Mouse (Mus musculus) cortical plate, adult 2 months (tissue): ENCODE measurements around the gene Actl11.

ENCODE experiments used
- CTCF ChIP-seq: fragments of 200-500 bp; IDR thresholded peaks from 2 replicates; pipeline ENCODE4 v1.5.1; 2011; ENCODE audit warnings: mild to moderate bottlenecking, control low read depth, low read length; ENCODE audit not compliant: insufficient read depth; ENCODE audit errors: extremely low read depth
- POLR2A ChIP-seq: fragments of 200-500 bp; IDR thresholded peaks from 2 replicates; pipeline ENCODE4 v1.6.1; 2011; ENCODE audit warnings: mild to moderate bottlenecking, low read length, control low read depth; ENCODE audit not compliant: insufficient read depth; ENCODE audit errors: extremely low read depth

- no peak for TF ChIP-seq POLR2A
- no peak for TF ChIP-seq CTCF
Measured at GRCm38 (mm10) chr9:107975399-107976386, 47.4 kb downstream of the Actl11 start, which contains the start of gene Uba7.
